Mouse (Mus musculus): ENCODE data around the gene Cx3cl1.

Cx3cl1 gene

DNA sequence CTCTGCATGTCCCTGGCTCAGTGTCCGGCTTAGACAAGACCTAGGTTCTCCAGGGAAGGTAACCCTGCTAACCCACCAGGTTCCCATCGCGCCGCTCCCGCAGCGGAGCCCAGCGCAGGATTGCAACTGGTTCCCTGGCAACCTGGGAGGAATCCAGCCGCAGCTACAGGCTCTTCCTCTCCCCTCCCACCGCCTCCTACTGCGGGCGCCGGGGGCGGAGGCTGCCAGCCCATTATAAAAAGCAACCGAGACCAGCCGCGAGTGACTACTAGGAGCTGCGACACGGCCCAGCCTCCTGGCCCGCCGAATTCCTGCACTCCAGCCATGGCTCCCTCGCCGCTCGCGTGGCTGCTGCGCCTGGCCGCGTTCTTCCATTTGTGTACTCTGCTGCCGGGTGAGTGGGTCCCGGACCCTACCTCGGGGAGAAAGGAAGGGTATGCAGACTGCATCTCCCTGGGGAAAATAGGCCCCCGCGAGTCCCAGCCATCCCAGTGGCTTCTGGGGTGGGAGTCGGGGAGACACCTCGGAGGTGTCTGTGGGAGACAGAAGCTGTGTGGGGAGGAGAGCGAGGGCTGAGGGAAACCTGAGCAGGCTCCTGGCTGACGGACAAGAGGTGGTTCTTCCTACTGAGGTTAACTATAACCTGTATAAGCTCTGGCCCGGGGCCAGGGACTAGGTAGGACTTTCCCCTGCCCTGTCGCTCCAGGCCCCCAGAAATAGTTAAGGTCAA, at the start of gene Cx3cl1:
Cx3cl1 (plus strand) TSS at position 69 of the 730 bp plus-strand sequence.
- peak; percentile 82 for DNase-seq (ENCODE audit: extremely low spot score, low spot score)

DNA sequence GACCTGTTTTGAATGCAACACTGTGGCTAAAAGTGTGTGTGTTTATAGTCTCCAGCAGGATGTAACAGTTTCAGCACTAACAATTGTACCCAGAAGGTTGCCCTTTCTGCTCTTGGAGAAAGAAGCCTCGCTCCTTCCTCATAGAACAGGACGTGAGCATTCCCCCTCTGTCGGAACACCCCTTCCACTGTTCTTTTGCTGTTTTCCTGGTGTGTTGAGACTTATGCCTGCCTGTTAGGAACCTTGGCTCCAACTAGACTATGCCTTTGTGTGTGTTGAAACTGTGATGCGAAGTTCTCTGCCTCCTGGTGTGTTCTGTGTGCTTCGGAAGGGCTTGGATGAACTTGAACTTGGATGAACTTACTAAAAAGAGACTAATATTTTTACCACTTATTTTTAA, 45.8 kb upstream of the Cx3cl1 start:
- DNase-seq (ENCODE audit: extremely low spot score, low spot score), result no peak

DNA sequence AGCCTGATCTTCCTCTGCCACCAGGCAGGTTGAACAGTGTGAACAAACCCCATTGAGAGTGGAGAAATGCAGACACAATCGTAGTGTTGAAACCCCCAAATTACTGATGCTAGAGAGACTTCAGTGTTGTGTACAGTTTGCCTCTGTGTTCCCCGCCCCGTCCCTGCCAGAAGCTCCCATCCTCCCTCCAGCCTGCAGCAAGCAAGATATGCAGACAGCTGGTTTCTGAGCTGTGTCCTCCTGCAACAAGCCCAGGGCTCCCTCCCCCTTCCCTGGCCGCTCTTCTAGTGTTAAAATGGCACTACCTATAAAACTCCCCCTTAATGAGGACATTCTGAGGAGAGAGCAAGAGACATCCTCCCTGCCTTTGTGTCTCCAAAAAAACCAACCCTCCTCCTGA, 42.5 kb upstream of the Cx3cl1 start:
- no peak for DNase-seq (ENCODE audit: extremely low spot score, low spot score)

DNA sequence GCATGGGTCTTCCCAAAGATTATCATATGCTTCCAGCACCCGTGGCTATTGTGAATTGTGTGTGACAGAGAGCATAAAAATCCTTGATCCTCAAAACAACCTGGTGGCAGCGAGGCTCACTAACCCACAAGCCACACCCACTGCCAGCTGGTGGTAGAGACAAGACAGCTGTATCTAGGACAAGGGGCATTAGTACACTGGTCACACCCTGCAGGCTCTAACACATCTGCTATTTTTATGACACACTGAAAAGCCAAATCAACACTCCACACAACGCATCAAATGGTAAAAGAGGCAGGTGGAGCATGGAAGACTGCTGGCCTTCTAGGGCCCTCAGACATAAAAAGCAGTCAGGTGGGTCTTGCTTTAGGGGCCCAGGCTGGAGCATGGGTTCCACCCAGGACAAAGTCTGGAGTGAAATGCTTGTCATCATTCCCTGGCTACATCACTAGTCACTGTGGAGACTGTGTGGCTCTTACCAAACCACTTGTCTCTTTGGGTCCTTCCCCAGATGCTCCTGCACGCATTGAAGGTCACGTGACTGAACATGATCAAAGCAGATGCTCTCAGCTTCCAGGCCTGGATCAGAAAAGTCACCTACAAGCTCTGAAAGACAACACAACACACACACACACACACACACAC, 37.9 kb upstream of the Cx3cl1 start:
- no peak for DNase-seq (ENCODE audit: extremely low spot score, low spot score)

DNA sequence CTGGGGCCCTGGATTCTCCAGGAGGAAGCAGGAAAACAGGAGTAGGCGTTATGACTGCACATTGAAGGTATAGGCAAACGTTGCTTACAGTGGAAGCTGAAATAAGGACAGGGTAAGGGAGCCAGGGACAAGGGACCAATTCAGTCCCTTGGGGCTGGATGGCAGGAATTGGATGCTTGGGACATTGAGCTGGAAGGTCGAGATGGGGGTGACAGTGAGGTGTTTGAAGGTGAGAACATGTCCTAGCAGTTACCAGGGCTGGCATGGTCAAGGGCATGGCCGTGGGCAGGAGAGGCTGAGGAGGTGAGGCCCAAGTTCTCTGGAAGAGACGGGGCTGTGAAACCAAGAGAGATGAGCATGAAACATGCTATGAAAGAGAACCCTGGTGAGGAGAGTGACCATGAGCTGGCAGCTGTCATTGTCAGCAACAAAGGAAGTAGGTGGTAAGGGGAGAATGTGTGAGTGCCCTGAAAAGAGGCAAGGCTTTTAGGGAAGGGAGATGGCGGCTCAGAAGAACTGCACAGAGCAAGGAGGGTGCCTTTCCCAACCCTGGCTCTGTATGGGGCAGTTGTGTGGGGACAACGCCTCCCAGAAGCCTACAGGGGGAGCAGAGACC, 37.0 kb upstream of the Cx3cl1 start:
- DNase-seq (ENCODE audit: extremely low spot score, low spot score), result no peak

DNA sequence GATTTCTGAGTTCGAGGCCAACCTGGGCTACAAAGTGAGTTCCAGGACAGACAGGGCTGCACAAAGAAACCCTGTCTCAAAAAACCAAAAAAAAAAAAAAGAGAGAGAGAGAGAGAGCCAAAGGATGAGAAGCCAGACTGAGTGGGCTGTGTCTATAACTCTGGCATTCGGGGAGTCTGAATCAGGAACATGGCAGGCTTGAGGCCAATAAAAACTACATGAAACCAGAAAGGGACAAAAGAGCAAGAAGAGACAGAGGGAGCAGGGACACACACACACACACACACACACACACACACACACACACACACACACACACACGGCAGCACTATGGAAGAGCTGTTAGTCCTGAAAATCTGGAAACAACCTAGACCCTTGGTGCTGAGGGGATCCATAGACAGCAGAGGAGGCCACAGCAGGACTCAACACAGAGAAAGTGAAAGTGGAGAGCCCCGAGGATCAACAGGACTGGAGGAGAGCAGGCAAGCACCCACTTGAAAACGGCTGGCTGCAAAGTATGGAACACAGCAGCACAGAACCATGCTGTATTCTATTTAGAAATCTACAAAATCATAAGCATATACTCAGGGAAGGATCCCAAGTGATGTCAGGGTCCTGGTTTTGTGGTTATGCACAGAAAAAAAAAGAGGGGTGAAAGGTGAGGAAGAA, 36.2 kb upstream of the Cx3cl1 start:
- DNase-seq (ENCODE audit: extremely low spot score, low spot score), result no peak

DNA sequence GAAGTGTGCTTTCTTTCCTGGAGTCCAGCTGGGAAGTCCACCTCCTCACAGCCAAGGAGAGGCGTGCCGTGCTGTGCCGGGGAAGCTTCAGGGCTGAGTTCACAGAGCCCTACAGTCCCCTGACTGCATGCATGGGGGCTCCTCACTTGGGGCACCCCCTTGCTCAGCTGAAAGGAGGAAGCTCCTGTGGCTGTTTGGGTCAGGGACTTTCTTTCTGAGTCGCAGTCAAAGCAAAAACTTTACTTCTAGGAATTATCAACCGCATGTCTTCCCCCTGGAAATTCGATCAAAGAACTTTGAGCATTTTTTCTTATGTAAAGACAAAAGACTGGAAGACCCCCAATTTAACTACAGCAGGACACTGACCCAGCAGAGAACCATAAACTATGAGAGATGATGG, 32.0 kb upstream of the Cx3cl1 start:
- no peak for DNase-seq (ENCODE audit: extremely low spot score, low spot score)

DNA sequence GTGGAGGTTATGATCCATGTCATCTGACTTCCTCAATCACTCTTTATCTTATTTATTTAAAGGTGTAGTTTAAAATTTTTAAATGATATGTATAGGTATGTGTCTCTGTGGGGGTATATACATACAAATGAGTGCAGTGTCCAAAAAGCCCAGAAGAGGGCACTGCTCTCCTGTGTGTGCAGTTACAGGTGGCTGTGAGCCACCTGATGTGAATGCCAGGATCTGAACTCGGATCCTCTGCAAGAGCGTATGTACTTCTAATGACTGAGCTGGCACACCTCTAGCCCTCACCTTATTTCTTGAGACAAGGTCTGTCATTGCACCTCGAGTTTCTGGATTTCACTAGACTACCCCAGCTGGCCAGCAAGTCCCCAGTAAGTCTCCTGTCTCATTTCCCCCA, 31.2 kb upstream of the Cx3cl1 start:
- DNase-seq (ENCODE audit: extremely low spot score, low spot score), result no peak

DNA sequence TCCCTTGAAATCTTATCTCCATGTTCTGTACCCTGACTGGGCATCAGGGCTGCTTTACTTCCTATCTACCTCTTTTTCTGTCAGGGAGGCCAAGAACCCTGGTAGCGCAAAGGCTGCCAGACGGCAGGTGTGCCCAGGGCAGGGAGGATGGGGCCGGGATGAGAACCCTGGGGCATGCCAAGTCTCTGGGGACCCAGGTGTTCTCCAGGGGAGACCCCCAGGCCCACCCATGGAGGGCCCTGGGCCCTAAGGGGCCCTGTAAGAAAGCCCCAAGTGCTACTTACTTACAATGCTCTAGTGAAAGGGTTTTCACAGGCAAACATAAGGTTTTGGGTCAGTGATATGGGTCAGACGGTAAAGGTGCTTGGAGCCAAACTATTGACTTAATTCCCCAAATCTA, 30.1 kb upstream of the Cx3cl1 start:
- no peak for DNase-seq (ENCODE audit: extremely low spot score, low spot score)

DNA sequence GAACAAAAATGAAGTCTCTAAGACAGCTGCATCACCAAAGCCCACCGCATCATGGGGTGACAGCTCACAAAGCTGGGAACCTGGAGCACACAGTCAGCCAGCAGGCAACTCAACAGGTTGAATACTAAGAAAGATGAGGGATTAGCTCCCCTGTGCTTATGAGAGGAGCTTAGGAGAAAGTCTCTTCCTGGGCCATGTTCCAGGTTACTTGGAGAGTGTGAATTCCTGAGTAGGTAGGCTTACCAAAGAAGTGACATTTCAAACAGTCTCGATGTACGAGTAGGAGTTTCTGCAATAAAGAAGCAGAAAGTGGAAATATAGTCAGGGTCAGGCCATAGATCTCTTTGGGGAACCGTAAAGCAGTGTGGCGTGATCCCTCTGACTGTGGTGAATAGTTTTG, 27.3 kb upstream of the Cx3cl1 start:
- no peak for DNase-seq (ENCODE audit: extremely low spot score, low spot score)

DNA sequence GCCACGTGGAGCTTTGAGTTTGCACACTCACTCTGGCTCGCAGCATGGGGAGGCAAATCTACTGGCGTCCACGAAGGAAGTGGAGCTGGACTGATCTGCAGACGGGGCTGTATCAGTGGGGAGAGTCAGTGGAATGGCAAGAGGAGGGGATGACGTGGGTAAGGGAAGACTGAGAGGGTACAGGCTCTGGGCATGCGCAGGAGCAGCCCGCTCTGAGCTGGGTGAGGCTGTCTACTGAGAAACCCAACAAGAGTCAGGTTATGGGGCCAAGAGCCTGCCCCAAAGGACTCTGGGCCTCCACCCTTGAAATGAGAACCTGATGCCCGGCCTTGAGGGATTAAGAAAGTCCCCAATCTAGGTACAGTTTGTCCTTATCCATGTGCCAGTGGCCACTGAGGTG, 26.8 kb upstream of the Cx3cl1 start:
- DNase-seq (ENCODE audit: extremely low spot score, low spot score), result no peak

DNA sequence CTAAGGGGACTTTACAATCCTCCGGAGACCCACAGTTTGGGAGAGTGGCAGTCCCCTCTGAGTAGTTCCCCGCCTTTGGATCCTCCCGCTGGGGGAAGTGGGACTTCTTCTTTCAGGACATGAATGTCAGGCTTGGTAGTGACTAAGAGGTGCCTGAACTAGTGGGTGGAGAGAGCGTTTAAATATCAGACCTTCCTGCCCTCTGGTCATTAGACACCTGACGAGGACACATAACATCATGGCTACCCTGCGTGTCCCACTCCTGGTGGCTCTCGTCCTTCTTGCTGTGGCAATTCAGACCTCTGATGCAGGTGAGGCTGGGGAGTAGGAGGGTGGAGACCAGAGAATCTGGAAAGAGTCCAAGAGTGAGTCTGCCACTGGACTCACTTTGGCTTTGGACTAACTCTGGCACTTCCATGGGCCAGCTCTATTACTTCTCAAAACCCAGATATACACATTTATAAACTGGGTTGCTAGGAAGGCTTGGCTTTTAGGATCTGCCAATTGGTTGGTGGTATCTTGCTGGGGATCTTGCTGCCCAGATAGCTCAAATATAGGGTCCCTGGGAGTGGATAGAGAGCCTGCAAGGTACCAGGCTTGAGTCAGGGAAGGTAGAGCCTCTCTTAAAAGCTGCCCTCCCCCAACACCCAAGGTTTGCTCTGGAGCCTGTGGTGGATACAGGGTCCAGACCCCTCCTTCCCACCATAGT, 26.2 kb upstream of the Cx3cl1 start, which contains the start of gene Ccl22:
Ccl22 (plus strand) TSS at position 115 of the 709 bp plus-strand sequence.
- DNase-seq (ENCODE audit: extremely low spot score, low spot score), result no peak

DNA sequence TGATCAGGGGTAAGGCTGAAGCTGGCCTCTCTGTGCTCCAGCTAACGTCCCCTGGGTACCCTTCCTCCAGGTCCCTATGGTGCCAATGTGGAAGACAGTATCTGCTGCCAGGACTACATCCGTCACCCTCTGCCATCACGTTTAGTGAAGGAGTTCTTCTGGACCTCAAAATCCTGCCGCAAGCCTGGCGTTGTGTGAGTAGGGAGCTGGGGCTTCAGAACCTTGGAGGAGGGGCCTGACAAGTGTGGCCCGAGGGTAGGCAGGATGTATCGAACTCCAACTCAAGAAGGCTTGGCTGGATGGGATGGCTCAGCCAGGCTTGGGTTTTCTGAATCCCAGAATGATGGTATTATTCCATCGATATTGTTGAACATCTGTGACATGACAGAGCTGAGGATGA, 25.0 kb upstream of the Cx3cl1 start:
- no peak for DNase-seq (ENCODE audit: extremely low spot score, low spot score)

DNA sequence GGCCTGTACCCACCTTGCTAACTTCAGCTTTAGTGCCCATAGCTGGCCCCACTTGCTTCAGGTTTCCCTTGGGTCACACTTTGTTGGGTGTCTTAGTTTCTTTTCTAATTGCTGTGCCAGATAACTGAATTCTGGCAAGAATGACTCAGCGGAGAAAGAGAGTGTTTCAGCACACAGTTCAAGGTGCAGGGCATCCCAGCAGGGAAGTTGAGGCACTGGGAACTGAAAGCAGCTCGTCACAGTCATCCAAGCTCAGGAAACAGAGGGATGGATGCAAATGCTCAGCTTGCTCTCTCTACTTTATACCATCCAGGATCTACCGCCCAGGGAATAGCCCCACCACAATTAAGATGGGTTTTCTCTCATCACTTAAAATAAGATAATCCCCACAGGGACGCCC, 23.4 kb upstream of the Cx3cl1 start:
- no peak for DNase-seq (ENCODE audit: extremely low spot score, low spot score)

DNA sequence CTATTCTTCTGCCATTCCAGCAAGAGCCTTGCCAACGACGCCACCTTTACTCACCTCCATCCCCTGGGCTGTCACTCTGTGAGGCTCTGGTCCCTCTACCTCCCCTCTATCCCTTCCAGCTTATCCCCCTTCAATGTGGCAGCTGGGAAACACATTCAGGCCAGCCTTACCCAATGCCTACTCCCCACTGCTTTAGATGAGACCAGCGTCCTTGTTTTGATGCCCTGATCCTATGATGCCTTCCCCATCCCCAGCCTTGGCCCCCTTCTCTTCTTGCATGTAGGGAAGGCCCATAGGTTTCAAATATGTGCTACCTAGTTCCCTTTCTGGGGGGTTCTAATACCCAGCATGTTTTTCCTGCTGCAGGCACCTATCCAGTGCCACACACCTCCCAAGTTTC, 21.9 kb upstream of the Cx3cl1 start:
- DNase-seq (ENCODE audit: extremely low spot score, low spot score), result no peak

DNA sequence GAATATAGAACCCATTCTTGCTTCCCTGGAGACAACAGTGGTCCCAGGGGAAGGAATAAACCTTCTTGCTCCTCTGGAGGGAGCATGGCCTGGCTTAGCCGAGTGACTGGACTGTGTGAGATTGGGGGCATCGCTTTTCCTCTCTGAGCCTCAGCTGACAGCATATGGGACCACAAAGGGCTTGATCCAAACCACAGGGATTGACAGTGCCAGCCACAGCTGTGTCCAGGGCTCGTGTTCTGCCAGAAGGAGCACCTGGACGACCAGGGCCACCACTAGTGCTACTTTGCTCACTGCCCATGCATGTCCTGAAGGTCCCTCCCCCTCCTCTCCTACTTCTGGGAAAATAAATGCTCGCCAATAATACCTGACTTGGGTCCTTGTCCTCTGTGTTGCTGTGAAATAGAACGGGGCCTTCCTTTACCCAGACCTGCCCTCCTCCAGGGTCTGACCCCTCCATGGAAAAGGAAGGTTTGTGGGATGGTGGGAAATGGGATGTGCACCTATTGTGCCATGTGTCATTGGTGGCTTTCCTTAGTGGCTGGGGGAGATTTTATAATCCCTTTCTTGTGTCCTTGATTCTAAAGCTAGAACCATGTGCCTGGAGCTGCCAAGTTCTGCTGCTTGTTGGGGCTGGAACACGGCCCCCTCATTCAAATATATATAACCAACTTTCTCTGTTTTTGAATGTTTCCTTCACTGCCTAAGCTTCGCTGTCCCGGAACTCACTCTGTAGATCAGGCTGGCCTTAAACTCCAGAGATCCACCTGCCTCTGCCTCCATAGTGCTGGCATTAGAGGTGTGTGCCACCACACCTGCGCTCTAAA, 20.6 kb upstream of the Cx3cl1 start:
- no peak for DNase-seq (ENCODE audit: extremely low spot score, low spot score)

DNA sequence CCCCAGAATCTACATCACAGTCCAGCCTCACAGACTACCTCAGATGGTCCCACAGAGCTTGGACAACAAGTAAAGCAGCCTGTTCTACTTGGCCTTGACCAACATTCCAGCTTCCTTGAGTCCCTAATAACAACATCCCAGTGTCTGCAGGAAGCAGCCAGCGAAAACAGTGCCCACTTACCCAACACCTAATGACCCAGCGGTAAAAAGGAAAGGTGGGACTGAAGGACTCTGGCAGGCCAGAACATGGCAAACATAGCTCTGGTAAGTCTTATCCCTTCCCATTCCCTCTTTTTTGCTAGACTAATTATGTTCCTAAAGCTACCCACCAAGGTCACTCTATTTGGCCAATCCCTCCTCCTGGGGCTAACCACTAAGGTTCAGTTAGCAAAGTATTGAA, 17.8 kb upstream of the Cx3cl1 start:
- no peak for DNase-seq (ENCODE audit: extremely low spot score, low spot score)

DNA sequence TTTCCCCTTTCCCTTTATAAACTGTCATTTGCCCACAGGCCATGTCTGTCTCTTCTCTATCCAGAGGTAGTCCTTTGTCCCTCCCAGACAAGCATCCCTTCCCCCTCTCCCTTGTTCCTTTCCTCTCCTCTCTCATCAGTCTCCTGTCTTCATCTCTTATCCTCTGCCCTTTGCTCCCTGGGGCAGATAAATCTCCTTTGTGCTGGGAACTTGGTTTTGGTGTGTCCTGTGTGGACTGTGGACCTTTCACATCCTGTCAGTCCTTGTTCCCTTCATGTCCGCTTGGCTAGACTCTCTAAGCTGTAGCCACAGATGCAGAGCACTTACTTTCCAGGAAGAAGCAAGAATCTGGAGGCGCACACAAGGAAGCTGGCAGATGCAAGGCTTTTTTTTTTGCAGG, 17.3 kb upstream of the Cx3cl1 start:
- DNase-seq (ENCODE audit: extremely low spot score, low spot score), result no peak

DNA sequence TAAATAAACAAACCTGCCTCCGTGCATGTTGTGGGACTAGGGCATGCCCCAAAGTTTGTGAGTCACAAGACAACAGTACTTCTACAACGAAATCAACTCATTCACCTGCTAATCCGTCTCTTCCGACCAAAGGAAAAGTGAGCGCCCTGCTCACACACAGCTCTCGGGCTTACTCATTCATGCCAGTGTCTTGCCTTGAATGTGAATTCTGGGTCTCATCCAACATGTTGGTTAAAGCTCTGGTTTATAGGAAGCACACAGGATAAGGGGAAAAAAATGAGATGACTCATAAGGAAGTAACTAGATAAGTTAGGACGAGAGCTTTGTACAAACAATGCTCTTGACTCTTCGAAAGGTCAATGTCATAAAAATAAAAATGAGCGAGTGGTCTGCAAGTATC, 4.8 kb upstream of the Cx3cl1 start:
- DNase-seq (ENCODE audit: extremely low spot score, low spot score), result no peak

DNA sequence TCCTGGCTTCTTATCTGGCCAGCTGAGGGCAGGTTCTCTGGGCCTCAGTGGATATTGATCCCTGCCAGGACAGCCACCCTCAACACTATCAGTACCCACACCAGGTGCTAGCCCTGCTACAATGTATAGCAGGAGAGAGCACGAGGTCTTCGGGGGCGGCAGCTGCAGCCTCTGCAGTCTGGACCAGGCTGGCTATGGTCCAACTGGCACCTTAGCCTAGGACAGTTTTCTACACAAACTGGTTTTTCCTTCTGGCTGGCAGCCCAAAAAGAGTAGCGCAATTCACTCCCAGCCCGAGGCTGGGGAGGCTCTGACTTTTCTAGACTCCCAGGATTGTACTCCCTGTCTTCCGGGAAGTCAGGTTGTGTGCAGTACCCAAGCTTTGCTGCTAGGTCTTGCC, 864 bp upstream of the Cx3cl1 start:
- DNase-seq (ENCODE audit: extremely low spot score, low spot score), result no peak

DNA sequence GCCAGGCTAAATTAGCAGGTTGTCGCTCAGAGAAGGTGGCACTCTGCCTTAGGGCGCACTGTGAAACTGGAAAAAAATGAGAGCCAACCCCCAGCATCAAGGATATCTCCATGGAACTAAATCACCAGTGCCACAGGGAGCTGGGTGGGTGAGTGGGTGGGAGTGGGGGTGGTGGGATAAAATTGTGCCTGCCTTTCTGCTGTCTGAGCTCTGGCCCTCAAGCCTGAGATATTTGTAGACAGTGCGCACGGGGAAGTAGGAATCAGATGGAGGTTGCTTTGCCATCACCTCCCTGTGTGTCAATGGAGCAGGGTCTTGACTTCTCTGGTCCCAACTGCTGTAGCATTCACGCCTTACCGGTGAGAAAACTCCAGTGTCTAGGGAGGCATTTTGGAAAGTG, 1.2 kb downstream of the Cx3cl1 start:
- DNase-seq (ENCODE audit: extremely low spot score, low spot score), result no peak

Measured in neural tube, embryonic 10.5 days (tissue).